Mouse (Mus musculus) kidney, postnatal 10 days (tissue): Measurements from ENCODE around the gene Kcnk16.
"Not testable (repeated sequence)": the region's sequence is repeated elsewhere in the genome, so short reads cannot be mapped to it uniquely, and the experiment has no call there.

Experiments
- DNase-seq: peaks from one replicate; pipeline ENCODE4 v3.0.0; 2021; ENCODE audit warnings: mixed read lengths

Kcnk16 gene

GRCm38 (mm10) chr14:20269082-20269809 is at the start of gene Kcnk16:
Kcnk16 (minus strand) TSS chr14:20269199.
- no peak for DNase-seq

GRCm38 (mm10) chr14:20315137-20315536 is 46.1 kb upstream of the Kcnk16 start:
- DNase-seq: no peak

- DNase-seq: not testable (repeated sequence)
Measured at GRCm38 (mm10) chr14:20305085-20305484, 36.1 kb upstream of the Kcnk16 start.

DNA sequence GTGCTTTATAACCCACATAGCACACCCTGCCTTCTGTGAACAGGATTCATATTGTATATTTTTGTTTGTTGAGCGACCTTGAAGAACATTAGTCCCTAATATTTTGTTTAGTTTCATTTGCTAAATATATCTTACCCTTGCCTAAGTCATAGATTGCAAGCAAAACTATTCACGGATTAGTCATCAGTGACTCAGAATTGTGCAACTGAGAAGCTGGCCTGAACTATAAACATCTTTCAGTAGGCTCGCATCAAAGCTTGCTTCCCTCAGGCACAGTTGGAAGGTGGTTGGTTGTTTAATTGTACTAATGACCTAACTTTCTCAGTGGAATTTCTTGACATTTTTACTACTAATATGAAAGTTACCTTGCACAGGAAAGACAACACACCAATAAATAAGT is 29.1 kb upstream of the Kcnk16 start:
- DNase-seq: no peak

DNA sequence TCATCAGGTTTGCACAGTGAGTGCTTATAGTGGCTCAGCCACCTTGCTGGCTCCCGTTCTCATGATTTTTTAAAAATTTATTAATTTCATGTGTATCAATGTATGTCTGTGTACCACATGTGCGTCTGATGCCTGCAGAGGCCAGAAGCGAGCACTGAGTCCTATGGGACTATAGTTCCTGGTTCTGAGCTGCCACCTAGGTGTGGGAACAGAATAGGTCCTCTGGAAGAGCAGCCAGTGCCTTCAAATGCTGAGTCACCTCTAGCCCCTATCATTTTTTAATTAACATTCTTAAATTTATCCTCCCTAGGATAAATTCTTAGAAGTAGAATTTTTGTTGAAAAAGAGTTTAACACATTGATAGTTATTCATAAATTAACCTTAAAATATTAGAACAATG is 28.6 kb upstream of the Kcnk16 start:
- DNase-seq: no peak

DNA sequence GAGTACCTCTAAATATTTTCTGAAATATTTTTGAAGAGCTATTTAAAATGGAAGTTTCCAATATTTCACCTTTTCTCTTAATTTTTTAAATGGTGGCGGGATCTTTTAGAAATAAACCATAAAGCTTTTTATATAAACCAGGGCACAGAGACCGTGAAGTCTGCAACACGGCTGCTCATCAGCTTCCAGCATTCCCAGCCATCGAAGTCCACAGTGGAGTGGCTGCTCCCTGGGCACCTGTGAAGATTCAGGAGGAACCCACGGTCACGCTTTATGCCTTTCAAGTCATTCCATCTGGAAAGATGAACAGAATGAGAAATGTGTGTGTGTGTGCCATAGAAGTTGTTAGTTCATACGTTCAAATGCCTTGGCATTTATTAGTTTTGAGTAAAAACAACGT is 25.9 kb upstream of the Kcnk16 start:
- DNase-seq: no peak

DNA sequence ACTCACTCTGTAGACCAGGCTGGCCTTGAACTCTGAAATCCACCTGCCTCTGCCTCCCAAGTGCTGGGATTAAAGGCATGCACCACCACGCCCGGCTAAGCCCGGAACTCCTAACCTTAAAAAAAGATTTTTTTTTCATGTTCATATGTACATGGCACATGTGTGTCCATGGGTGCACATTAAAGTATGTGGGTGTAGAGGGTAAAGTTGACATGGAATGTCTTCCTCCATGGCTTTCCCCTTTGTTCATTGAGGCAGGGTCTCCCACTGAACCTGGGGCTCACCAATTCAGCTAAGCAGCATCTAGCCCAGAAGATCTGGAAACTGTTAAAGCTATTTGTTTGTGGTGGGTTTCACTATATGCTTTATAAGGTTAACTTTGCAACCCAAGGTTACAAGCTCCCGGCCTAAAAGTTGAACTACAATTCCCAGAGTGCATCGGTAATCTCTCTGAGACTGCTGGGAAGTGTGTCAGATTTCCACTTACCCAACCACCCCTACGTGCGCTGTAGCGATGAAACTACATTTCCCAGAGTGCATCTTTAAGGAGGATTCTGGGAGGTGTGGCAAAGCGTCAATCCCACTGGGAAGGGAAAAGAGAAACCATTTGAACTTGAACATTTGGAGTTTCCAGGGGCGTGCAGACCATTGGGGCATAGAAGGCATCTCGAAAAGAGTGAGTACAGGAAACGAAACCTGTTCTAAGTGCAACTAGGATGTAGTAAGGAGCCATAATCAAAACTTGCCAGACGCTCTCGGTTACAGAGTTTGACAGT is 25.3 kb upstream of the Kcnk16 start, which contains the start of gene Nudt13:
Gene Nudt13 (plus strand): TSS at position 581 of the 776 bp plus-strand sequence.
- DNase-seq: peak; percentile 88

DNA sequence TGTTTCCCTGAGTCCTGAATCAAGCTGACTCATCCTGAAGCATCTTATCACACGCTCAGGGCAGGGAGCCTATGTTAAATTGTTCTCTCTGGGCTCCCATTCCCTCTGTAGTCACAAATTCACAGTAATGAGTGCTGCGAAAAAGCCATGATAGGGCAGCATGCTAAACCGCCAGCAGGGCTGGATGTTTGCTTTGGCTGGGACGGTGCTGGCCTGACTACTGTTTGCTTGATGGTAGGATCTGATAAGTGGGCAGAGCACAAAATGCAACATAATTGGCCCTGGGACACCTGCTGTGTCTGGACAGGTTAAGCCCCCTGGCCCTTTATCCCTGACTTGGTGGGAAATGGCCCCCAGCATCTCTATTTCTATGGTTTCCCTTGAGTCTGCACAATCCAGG is 22.4 kb upstream of the Kcnk16 start:
- DNase-seq: no peak

DNA sequence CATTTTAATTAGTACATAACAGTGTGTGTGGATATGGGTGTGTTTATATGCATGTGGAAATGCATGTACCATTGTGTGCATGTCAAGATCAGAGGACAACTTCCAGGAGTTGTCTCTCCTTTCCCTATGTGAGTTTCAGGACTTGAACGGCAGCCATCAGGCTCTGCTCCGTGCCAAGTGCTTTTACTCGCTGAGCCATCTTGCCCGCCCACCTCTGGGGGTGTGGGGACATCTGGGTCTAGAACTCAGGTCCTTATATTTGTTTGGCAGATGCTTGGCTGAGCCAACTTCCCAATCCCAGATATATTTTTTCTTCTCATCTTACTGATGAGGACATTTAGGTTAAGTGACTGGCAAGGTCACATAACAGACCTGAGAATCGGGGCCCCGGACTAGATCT is 578 bp downstream of the Kcnk16 start:
- DNase-seq: no peak

DNA sequence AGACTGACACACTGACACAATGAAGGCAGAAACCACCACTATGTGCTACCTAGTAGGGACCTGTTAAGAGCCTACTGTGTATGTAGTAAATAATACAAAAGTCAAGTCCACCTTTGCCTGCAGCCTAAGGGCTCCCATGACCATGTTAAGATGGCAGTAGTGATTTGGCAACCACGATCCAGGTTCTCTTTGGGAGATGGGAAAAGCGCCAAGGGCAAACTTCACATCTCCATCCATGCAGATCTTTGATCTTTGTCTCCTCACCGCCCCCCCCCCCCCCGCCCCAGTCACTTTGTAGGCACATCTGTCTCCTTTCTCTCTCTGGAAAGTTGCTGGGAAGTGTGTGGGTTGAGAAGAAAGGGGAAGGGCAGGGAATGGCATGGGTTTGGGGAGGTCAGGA is 6.7 kb downstream of the Kcnk16 start:
- DNase-seq: no peak

GRCm38 (mm10) chr14:20258185-20259113 is 10.6 kb downstream of the Kcnk16 start:
- DNase-seq: peak; percentile 89

DNA sequence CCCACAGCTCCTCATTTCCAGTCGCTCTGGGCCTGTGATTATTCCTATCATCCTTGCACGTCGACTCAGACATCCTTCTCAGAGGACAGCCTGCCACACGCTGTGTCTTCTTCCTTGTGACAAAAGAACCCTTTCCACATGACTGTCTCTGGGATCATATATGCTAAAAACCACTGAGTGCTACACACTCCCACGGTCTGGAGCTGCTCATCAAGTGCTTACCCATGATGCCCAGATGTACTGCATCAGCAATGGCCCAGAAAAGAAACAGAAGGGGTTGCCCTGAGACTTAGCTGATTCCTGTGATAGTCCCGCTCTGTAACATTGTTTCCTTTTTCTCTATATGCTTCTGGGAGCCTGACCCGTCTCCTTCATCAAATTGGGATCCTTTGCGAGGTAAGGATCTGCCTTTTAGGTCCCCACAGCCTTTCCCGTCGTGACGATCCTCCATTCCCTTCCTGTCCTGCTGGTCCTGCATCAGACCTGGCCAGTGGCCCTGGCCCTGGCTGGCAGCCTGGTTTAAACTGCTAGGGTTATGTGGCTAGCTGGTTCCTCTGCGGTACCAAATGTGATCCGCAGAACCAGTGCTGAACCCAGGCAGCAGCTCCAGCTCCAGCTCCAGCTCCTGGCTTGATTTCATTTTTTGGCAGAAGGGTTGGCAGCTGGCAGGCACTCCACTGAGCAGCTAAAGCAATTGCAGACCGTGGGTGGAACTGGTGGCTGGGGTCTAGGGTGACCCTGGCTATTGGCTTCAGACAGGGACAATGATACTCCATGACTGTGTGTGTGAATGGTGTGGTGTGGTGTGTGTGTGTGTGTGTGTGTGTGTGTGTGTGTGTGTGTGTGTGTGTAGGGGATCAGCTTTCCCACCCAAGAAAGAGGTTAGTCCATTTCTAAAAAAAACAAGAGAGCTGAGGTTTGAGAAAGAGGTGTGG is 18.5 kb downstream of the Kcnk16 start:
- DNase-seq: no peak

DNA sequence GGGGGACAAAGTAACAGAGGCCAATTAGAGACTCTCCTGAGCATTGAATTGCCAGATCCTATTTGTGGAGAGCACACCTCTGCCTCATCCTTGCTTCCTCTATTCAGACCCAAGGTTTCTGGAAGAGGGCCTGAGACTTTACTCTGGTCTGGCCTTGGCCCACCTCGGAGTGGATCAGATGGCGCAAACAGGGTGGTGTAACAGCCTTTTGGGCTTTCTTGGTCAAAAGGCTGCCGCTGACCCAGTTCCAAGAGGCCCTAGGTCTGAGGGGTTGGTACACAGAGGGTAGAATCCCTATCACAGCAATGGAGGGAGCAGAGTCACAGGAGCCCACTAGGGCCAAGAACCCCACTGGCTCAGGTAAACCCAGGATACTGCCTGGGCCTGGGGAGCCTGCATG is 21.0 kb downstream of the Kcnk16 start:
- no peak for DNase-seq

DNA sequence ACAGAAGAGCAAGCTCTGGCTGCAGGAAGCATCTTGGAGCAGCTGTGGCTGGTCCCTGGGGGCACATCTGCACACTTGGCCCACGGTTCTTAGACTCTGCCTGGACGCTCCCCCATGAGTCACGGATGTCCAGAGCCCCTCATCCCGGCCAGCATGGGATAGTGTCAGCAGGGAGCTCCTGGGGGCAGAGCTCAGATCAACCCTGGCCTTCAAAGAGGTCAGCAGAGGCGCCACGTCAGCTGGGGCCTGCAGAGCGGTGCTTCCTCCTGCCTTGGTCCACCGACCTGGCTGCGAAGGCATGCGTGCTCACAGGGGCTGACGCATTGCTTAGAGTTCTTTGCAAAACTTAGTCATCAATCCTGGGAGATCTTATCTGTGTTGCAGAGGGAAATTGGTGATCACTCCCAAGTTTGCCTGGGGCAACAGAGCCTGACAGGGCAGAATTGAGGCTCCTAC is 22.2 kb downstream of the Kcnk16 start:
- no peak for DNase-seq

GRCm38 (mm10) chr14:20245861-20246260 is 23.1 kb downstream of the Kcnk16 start:
- DNase-seq: no peak

DNA sequence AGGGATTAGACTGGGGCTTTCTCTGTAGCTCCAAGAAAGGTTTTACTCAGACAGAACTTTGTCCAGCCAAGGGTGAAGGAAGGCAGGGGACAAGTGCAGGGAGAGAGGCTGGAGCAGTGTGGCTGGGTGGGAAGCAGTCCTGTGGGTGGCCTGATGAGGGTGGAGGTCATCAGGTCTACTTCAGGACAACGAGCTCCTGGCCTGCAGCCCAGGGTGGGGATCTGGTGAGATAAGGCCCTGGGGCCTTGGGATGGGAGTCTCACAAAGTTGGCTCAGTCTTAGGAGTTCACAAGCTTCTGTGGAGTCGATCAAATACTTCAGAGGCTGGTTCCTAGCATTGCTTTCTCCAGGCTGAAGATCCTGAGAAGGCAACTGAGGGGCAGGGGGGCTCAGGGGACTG is 23.7 kb downstream of the Kcnk16 start:
- DNase-seq: no peak

DNA sequence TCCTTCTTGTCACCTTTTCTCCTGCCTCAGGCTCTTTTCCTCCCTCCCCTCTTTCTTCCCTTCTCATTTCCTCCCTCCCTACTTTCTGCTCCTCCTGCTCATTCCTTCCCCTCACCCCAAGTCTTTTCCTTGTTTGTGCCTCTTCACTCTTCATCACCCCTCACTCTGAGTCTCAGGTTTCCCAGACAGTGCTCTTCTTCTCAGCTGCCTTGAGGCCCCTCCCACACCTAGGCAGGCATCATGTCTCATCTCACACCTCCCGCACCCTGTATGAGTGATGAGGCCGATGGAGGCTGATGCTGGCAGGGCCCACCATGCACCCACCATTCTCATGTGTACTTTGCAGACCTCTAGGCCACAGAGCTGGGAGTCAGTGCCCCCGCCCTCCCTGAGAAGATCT is 25.8 kb downstream of the Kcnk16 start:
- DNase-seq: no peak

DNA sequence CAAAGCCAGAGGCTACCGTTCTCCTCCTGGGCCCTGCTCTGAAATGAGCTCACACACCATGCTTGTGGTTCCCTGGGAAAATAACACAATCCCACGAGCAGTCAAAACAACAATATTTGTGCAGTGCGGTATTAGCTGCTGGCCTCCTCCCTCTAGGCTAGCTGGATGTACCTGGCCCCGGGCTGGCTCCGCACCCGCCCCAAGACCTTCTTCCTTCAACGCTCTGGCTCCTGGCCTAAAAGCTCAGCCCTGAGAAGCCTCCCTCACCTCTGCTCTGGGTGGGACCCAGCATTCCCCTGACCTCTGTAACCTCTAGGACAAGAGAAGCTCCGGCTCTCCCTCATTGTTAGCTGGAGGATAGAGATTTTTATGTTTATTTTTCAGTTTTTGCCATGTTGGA is 26.5 kb downstream of the Kcnk16 start:
- DNase-seq: no peak

- no peak for DNase-seq
Measured at GRCm38 (mm10) chr14:20234403-20234802, 34.6 kb downstream of the Kcnk16 start.

DNA sequence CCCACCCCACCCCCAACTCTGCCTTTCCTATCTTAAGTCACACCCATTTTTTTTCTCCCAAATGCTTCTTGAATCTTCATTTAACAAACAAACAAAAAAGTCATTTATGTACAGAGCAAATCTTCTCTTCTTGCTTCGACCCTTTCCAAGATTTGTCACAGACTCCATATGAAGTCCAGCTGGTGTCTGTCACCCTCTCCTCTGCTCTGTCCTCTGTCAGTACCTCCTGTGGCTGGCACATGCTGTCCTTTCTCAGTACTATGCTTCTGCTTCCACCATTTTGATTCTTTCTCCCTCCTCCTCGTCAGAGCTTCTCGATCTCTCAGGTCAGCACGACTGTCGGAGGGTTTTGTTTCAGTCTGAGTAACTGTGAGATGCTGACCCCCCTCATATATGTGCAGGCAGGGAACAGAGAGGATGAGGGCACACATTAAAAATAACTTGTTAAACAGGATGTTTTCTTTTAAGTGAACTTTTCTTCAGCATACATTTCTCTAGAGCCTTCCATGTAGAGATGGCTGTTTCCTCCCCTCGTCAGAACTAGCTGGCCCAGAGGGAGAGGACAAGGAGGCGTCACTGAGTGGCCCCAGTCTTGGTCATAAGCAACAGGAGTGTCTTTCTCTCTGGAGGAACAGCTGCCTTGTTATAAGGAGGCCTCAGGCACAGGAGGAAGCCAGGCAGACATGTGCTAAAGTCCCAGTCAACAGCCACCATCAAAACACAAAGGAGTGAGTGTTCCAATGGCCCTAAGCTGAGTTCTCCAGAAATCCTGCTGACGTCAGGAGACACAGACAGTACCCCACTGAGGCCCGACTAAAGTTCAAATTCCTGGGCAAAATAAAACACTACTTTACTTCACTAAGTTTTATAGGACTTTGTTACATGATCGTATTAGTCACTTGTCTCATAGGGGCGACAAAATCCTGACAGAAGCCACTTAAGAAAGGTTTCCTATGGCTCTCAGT is 35.7 kb downstream of the Kcnk16 start:
- no peak for DNase-seq

DNA sequence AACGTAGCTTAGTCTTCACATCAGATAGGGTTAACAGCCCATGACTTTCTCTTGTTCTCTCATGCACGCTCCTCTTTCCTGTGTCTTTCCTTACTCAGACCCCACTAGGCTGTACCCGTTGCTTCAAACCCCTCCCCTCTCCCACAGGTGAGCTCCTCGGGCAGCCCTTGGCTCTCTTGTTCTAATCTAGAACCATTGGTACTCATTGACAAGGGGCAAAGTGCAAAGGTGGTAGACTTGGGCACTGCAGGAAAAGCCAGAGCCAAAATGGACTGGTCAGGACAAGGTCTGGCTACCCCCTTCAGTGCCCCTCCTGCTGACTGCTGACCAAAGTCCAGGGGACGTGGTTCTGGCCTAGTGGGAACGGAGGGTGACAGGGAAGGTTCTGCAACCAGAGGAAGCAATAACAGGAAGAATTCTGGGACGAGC is 38.9 kb downstream of the Kcnk16 start:
- peak; percentile 71 for DNase-seq
